Mouse (Mus musculus): ENCODE measurements at regions not wholly inside any gene's neighbourhood (a gene's known extent, or its start where the extent isn't known, plus 50 kb on each side); places are given as distances from the start of the nearest gene placed in this dataset.

DNA sequence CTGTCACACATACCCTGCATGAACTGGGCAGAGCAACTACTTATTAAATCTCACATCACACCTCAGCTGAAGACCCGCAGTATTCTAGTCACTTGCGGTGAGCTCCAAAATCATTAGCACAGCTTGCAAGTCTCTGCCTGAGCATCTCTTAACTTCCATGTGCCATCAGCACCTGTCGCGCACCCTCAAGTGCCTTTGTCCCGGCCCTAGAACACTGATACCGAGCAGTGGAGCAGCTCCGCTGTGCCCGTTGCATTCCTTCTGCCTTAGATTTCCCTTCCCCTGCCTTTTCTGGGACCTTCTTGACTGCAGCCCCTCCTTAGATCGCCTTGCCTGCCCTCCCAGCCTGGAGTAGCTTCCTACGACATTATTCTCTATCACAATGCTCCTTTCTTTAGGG, 1161.2 kb downstream of the 4930447A16Rik start:
- TF ChIP-seq POLR2A (IDR thresholded peaks at IDR 0.05; ENCODE audit: low read depth, low read length) = no peak
- no peak for TF ChIP-seq CTCF (IDR thresholded peaks at IDR 0.05; ENCODE audit: extremely low read depth, insufficient read depth, insufficient read length, insufficient replicate concordance)
